ENCODE assay signal across 17 mouse cellular contexts in genomic region chr3:98110610-98111009, GRCm38 (mm10). TPM values are rescaled to one million over a fixed set of nuclear protein-coding genes. Genes with fewer than 3 reads are reported as not detected.
"Had no signal": no experiment of that assay in that cellular context is flagged by ENCODE, and none has a peak within 500 bp of the region (broad histone marks: within the 10 kb centered on the region; RNA-seq: fewer than 3 reads in every experiment).

No protein-coding gene starts in this region.

- H3K4me1 ChIP-seq: stomach, embryonic 15.5 days had no signal

- ATAC-seq: intestine, embryonic 15.5 days; liver, embryonic 12.5 days; midbrain, embryonic 16.5 days had no signal

- H3K27me3 ChIP-seq: intestine, embryonic 15.5 days; limb, embryonic 15.5 days; liver, embryonic 12.5 days; lung, embryonic 15.5 days; midbrain, embryonic 12.5 days; neural tube, embryonic 13.5 days; stomach, embryonic 15.5 days had no signal

- H3K4me3 ChIP-seq: intestine, embryonic 15.5 days; limb, embryonic 15.5 days; liver, embryonic 12.5 days; lung, embryonic 15.5 days; midbrain, embryonic 12.5 days; neural tube, embryonic 13.5 days; stomach, embryonic 15.5 days had no signal

- DNase-seq: layer of hippocampus, adult 9-11 months; layer of hippocampus, postnatal 36 days; lung, postnatal 14 days; right cerebral cortex, postnatal 14 days; thymus, adult 2 months; thymus, postnatal 36 days had no signal

RNA-seq across cellular contexts. Expression of gene Adam30, which starts 49.8 kb away (rescaled TPM):
- polyA plus RNA-seq: intestine, embryonic 15.5 days; limb, embryonic 11.5 days; limb, embryonic 15.5 days; liver, embryonic 12.5 days; liver, embryonic 16.5 days; lung, embryonic 15.5 days; midbrain, embryonic 12.5 days; midbrain, embryonic 16.5 days; neural tube, embryonic 13.5 days; spleen, adult 2 months; stomach, embryonic 15.5 days; thymus, adult 2 months had no signal
